Mouse (Mus musculus) CH12.LX (cell line): ENCODE results near the gene Jmjd1c. TPM values are rescaled to one million over a fixed set of nuclear protein-coding genes. Genes with fewer than 3 reads are reported as not detected.

Experiments used
- DNase-seq: peaks from one replicate; pipeline ENCODE4 v3.0.0-alpha.2; 2013; ENCODE audit errors: extremely low read depth
- H3K27ac ChIP-seq: 2 replicates; pipeline ENCODE4 v1.5.1; 2012; ENCODE audit warnings: low read depth, mild to moderate bottlenecking, control low read depth, moderate library complexity; ENCODE audit not compliant: insufficient read depth
- H3K27me3 ChIP-seq: replicated peaks from 2 replicates; pipeline ENCODE3; 2012; ENCODE audit warnings: inconsistent platforms
- H3K36me3 ChIP-seq, 2 experiments: replicated peaks in 1 of 2; 2 replicates each; pipeline versions ENCODE3 to v1.6.1; 2012; ENCODE audit warnings: inconsistent platforms in 1 of 2, low read length in 1 of 2, mild to moderate bottlenecking in 1 of 2, mixed read lengths in 1 of 2, moderate library complexity in 1 of 2; ENCODE audit not compliant: control insufficient read depth in 1 of 2, insufficient read depth in 1 of 2
- H3K4me1 ChIP-seq, 2 experiments: 2 replicates each; pipeline ENCODE4 v1.6.1; 2012; ENCODE audit warnings: inconsistent platforms in 1 of 2, moderate library complexity in 1 of 2; ENCODE audit not compliant: insufficient read depth in 2 of 2, control insufficient read depth in 1 of 2
- H3K4me2 ChIP-seq: 2 replicates; pipeline ENCODE4 v1.6.1; 2012; ENCODE audit warnings: low read depth, mild to moderate bottlenecking, control low read depth; ENCODE audit not compliant: poor library complexity, insufficient read depth, severe bottlenecking
- H3K4me3 ChIP-seq, 3 experiments: fragments of 150-350 bp in 1 of 3; sonication (generic) in 1 of 3; replicated peaks in 1 of 3; 2 replicates each; pipeline versions ENCODE3 to v1.5.1; 2011 to 2012; ENCODE audit warnings: low read depth in 2 of 3, low read length in 2 of 3, mild to moderate bottlenecking in 2 of 3, moderate library complexity in 2 of 3, control low read depth in 1 of 3, improper control_type of control experiment in 1 of 3, inconsistent platforms in 1 of 3, mixed read lengths in 1 of 3; ENCODE audit not compliant: poor library complexity in 1 of 3
- H3K79me2 ChIP-seq: replicated peaks from 2 replicates; pipeline ENCODE4 v1.6.1; 2012; ENCODE audit warnings: mild to moderate bottlenecking, moderate library complexity; ENCODE audit not compliant: control insufficient read depth, poor library complexity, insufficient read depth, severe bottlenecking; ENCODE audit errors: extremely low read depth
- H3K9ac ChIP-seq: 2 replicates; pipeline ENCODE4 v1.6.1; 2012; ENCODE audit warnings: low read depth, mild to moderate bottlenecking, control low read depth, moderate library complexity; ENCODE audit not compliant: insufficient read depth
- H3K9me3 ChIP-seq: replicated peaks from 2 replicates; pipeline ENCODE3; 2012; ENCODE audit warnings: low read length, inconsistent platforms, mixed read lengths
- CHD1 ChIP-seq: IDR thresholded peaks from 2 replicates; pipeline ENCODE4 v1.6.1; 2012; ENCODE audit warnings: low read depth, low read length, improper control_type of control experiment, inconsistent platforms
- CHD2 ChIP-seq: IDR thresholded peaks from 2 replicates; pipeline ENCODE4 v1.6.1; 2011; ENCODE audit warnings: low read length, improper control_type of control experiment
- CTCF ChIP-seq, 2 experiments: IDR thresholded peaks in 1 of 2; conservative IDR thresholded peaks in 1 of 2; 2 replicates each; pipeline ENCODE4 v1.5.1; 2011 to 2012; ENCODE audit warnings: low read depth in 2 of 2, low read length in 2 of 2, improper control_type of control experiment in 1 of 2, inconsistent platforms in 1 of 2, mild to moderate bottlenecking in 1 of 2, moderate library complexity in 1 of 2
- EP300 ChIP-seq: IDR thresholded peaks from 2 replicates; pipeline ENCODE4 v1.6.1; 2011; ENCODE audit warnings: low read length, improper control_type of control experiment
- GABPA ChIP-seq: IDR thresholded peaks from 2 replicates; pipeline ENCODE4 v1.6.1; 2012; ENCODE audit warnings: low read depth, low read length, improper control_type of control experiment, inconsistent platforms; ENCODE audit not compliant: insufficient replicate concordance
- HCFC1 ChIP-seq: IDR thresholded peaks from 2 replicates; pipeline ENCODE4 v1.6.1; 2012; ENCODE audit warnings: low read depth, mild to moderate bottlenecking, inconsistent platforms, low read length, improper control_type of control experiment
- IRF4 ChIP-seq: IDR thresholded peaks from 2 replicates; pipeline ENCODE4 v1.6.1; 2014; ENCODE audit warnings: low read depth, mild to moderate bottlenecking, inconsistent platforms, low read length, improper control_type of control experiment
- JUND ChIP-seq: conservative IDR thresholded peaks from 2 replicates; pipeline ENCODE4 v1.6.1; 2011; ENCODE audit warnings: low read depth, low read length, improper control_type of control experiment
- KAT2A ChIP-seq: IDR thresholded peaks from 2 replicates; pipeline ENCODE4 v1.6.1; 2012; ENCODE audit warnings: low read length, improper control_type of control experiment, inconsistent platforms; ENCODE audit not compliant: insufficient replicate concordance
- MAFK ChIP-seq: IDR thresholded peaks from 2 replicates; pipeline ENCODE4 v1.6.1; 2011; ENCODE audit warnings: low read length, improper control_type of control experiment; ENCODE audit not compliant: insufficient replicate concordance
- MEF2A ChIP-seq: IDR thresholded peaks from 2 replicates; pipeline ENCODE4 v1.6.1; 2014; ENCODE audit warnings: low read depth, mild to moderate bottlenecking, inconsistent platforms, low read length, improper control_type of control experiment, borderline replicate concordance
- MXI1 ChIP-seq: IDR thresholded peaks from 2 replicates; pipeline ENCODE4 v1.6.1; 2011; ENCODE audit warnings: mild to moderate bottlenecking, low read depth, low read length, improper control_type of control experiment
- MYC ChIP-seq: IDR thresholded peaks from 2 replicates; pipeline ENCODE4 v1.6.1; 2011; ENCODE audit warnings: low read depth, mild to moderate bottlenecking, improper control_type of control experiment, low read length
- NELFE ChIP-seq: IDR thresholded peaks from 2 replicates; pipeline ENCODE4 v1.6.1; 2011; ENCODE audit warnings: low read depth, low read length, improper control_type of control experiment
- NRF1 ChIP-seq: IDR thresholded peaks from 2 replicates; pipeline ENCODE4 v1.6.1; 2014; ENCODE audit warnings: low read depth, mild to moderate bottlenecking, inconsistent platforms, low read length, improper control_type of control experiment, moderate library complexity
- PAX5 ChIP-seq: IDR thresholded peaks from 2 replicates; pipeline ENCODE4 v1.6.1; 2012; ENCODE audit warnings: low read length, inconsistent platforms, mixed read lengths
- POLR2A ChIP-seq: IDR thresholded peaks from 2 replicates; pipeline ENCODE4 v1.6.1; 2011; ENCODE audit warnings: low read depth, mild to moderate bottlenecking, improper control_type of control experiment, low read length
- RAD21 ChIP-seq: IDR thresholded peaks from 2 replicates; pipeline ENCODE4 v1.6.1; 2011; ENCODE audit warnings: low read depth, mild to moderate bottlenecking, low read length, improper control_type of control experiment, moderate library complexity
- SIN3A ChIP-seq: IDR thresholded peaks from 2 replicates; pipeline ENCODE4 v1.6.1; 2012; ENCODE audit warnings: low read length, improper control_type of control experiment, inconsistent platforms
- SMC3 ChIP-seq: IDR thresholded peaks from 2 replicates; pipeline ENCODE4 v1.6.1; 2011; ENCODE audit warnings: low read depth, low read length, improper control_type of control experiment
- TCF12 ChIP-seq: IDR thresholded peaks from 2 replicates; pipeline ENCODE4 v1.6.1; 2014; ENCODE audit warnings: low read depth, mild to moderate bottlenecking, inconsistent platforms, low read length, improper control_type of control experiment
- USF1 ChIP-seq: IDR thresholded peaks from 2 replicates; pipeline ENCODE4 v1.6.1; 2014; ENCODE audit warnings: low read depth, mild to moderate bottlenecking, inconsistent platforms, low read length, improper control_type of control experiment
- USF2 ChIP-seq: conservative IDR thresholded peaks from 2 replicates; pipeline ENCODE4 v1.6.1; 2011; ENCODE audit warnings: low read depth, low read length, improper control_type of control experiment
- ZC3H11A ChIP-seq: IDR thresholded peaks from 2 replicates; pipeline ENCODE4 v1.6.1; 2012; ENCODE audit warnings: low read depth, mild to moderate bottlenecking, inconsistent platforms, low read length, improper control_type of control experiment
- ZKSCAN1 ChIP-seq: IDR thresholded peaks from 2 replicates; pipeline ENCODE4 v1.6.1; 2012; ENCODE audit warnings: low read depth, inconsistent platforms, low read length, improper control_type of control experiment, borderline replicate concordance
- ZMIZ1 ChIP-seq: IDR thresholded peaks from 2 replicates; pipeline ENCODE4 v1.6.1; 2012; ENCODE audit warnings: low read depth, mild to moderate bottlenecking, inconsistent platforms, low read length, improper control_type of control experiment
- ZNF384 ChIP-seq: IDR thresholded peaks from 2 replicates; pipeline ENCODE4 v1.6.1; 2012; ENCODE audit warnings: low read depth, low read length, improper control_type of control experiment, inconsistent platforms
- dilution Hi-C: fragments of 300-500 bp; cut with MboI; formaldehyde crosslinking; loops from 2 replicates; pipeline ENCODE4 v1.14.3; 2020; ENCODE audit warnings: low sequenced_read_pairs; ENCODE audit not compliant: extremely low pct_unique_long_range_greater_than_20kb, extremely low pct_ligation_motif_present
- in situ Hi-C: fragments of 300-500 bp; cut with MboI; formaldehyde crosslinking; loops from 3 replicates; pipeline ENCODE4 v1.14.3; 2019; ENCODE audit warnings: low sequenced_read_pairs, low pct_ligation_motif_present, low pct_unique_long_range_greater_than_20kb, mixed read lengths
- polyA plus RNA-seq: library from polyadenylated mRNA; unstranded; fragments of >175 nt; gene quantifications from 2 replicates; pipeline ENCODE4 v1.2.1, GENCODE M21; 2012; ENCODE audit warnings: low read depth; ENCODE audit not compliant: insufficient read length
- total RNA-seq, 2 experiments: library from RNA; depleted of rRNA; stranded (reverse); fragments of 300-350 nt in 1 of 2; fragments of >200 nt in 1 of 2; gene quantifications; 2 replicates each; pipeline ENCODE4 v1.2.3; 2012 to 2014

The Jmjd1c gene
- total and polyA plus RNA-seq, 3 experiments, result 41.2 to 50.1 (median 41.6) TPM

- in situ Hi-C loops (loop anchor here (25.0 kb wide), 1 partner anchor 173 kb away; no protein-coding TSS in a partner anchor), dilution Hi-C loops (no loop called here)
- no peak overlapping the region for H3K27ac ChIP-seq
- TF ChIP-seq MEF2A (no peak), SMC3 (no peak), HCFC1 (no peak), IRF4 (no peak), TCF12 (no peak), MXI1 (no peak), CTCF (conservative IDR thresholded peaks at IDR 0.05 in 1 of 2, IDR thresholded peaks at IDR 0.05 in 1 of 2; ENCODE audit: low read depth in 2 of 2, low read length in 2 of 2) (no peak), POLR2A (no peak), ZKSCAN1 (no peak), JUND (no peak), USF1 (no peak), ZC3H11A (no peak), ZNF384 (no peak), USF2 (no peak), SIN3A (no peak), KAT2A (no peak), RAD21 (no peak)
- H3K36me3 ChIP-seq, result peaks cover 9 to 41% of the 10 kb centered on the region in 2 experiments
- no peaks in the 10 kb centered on the region for H3K27me3 ChIP-seq
- H3K9me3 ChIP-seq, result peaks cover 6% of the 10 kb centered on the region
- H3K79me2 ChIP-seq, result peaks cover 65% of the 10 kb centered on the region
- no peak overlapping the region for H3K9ac ChIP-seq
- H3K4me3 ChIP-seq, result no peak overlapping the region
- H3K4me2 ChIP-seq, result no peak overlapping the region
- peaks cover 12 to 22% of the 10 kb centered on the region in 2 experiments; a peak in 3 of 4 replicates for H3K4me1 ChIP-seq
- DNase-seq, result no peak
These were observed 10.8 kb upstream of the Jmjd1c start for GRCm38 (mm10) chr10:67085124-67085523.

DNA sequence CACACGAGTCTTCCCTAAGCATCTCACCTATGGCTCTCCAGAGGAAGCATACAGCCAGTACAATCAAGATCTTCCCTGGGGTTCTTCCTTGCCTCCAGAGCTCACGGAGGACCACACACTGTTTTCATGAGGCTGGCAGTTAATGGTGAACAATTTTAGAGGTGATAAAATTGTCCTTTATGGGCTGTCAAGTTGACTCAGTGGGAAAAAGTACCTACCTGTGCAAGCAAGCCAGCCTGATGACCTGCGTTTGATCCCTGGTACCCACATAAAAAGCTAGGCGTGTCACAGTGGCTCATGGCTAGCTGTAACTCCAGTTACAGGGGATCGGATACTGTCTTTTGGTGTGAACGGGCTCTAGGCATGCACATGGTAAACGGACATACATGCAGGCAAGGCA lies 10.0 kb upstream of the Jmjd1c start:
- dilution Hi-C loops, result no loop called here
- TF ChIP-seq GABPA (no peak), ZNF384 (no peak), NELFE (no peak), KAT2A (no peak), CHD2 (no peak), ZMIZ1 (no peak), USF1 (no peak), EP300 (no peak), MYC (no peak), NRF1 (no peak), MAFK (no peak), CHD1 (no peak), TCF12 (no peak), PAX5 (no peak)
- Histone ChIP-seq H3K27me3 (no peaks in the 10 kb centered on the region), H3K79me2 (peaks cover 62% of the 10 kb centered on the region), H3K27ac (no peak overlapping the region), H3K9ac (no peak overlapping the region), H3K4me1 (peaks cover 10 to 18% of the 10 kb centered on the region in 2 experiments; a peak in 3 of 4 replicates), H3K36me3 (peaks cover 11 to 46% of the 10 kb centered on the region in 2 experiments), H3K4me2 (no peak overlapping the region), H3K9me3 (peaks cover 6% of the 10 kb centered on the region), H3K4me3 (no peak overlapping the region)
- in situ Hi-C loops, result loop anchor here (25.0 kb wide), 1 partner anchor 174 kb away; no protein-coding TSS in a partner anchor
- DNase-seq, result no peak
